Mouse (Mus musculus): Measurements from ENCODE around the gene Acvr1b.
A peak's percentile ranks its signal among the peaks of the same experiment; 100 is the strongest.

Acvr1b gene

DNA sequence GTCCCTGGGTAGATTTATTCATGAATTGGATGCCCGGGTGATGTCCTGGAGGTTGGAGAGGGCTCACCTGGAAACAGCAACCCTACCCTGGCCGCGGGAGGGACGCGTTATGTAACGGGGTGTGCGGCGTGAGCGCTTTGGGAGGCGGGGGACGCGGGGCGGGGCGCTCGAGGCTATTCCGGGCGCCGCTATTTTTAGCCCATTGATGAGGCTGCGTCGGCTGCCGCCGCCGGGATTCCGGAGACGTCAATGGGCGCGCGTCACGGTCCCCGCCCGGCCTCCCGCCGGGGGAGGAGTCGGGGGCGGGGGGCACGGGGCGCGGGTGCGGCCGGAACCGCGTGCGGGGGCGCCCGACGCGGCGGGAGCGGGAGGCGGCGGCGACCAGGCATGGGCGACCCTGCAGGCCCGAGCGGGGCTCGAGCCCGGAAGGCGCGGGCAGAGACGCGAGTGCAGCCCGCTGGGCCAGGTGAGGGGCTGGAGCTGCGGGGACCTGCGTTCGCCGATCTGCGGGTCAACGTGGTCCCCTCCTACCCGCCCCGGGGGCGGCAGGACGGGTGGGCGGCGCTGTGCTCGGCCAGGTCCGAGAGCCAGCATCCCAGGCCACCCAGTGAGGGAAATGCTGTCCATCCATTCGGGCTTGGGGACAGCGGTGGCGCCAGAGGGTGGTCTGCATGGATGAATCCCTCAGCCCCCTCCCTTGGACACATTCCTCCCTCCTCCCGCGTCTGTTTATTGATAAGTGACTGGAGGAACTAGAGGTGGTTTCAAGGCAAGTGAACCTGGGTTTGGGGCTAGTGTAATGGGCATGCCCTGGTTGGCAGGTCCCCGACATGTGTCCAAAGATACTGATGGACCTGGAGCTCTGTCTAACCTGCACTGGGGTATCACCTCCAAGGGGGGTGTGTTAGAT, 80.3 kb downstream of the Acvr1b start, which contains the start of gene Nr4a1:
TSS of gene Nr4a1 (plus strand) at position 384 of the 910 bp plus-strand sequence.
- peak; percentile 75 to 93 for DNase-seq

DNA sequence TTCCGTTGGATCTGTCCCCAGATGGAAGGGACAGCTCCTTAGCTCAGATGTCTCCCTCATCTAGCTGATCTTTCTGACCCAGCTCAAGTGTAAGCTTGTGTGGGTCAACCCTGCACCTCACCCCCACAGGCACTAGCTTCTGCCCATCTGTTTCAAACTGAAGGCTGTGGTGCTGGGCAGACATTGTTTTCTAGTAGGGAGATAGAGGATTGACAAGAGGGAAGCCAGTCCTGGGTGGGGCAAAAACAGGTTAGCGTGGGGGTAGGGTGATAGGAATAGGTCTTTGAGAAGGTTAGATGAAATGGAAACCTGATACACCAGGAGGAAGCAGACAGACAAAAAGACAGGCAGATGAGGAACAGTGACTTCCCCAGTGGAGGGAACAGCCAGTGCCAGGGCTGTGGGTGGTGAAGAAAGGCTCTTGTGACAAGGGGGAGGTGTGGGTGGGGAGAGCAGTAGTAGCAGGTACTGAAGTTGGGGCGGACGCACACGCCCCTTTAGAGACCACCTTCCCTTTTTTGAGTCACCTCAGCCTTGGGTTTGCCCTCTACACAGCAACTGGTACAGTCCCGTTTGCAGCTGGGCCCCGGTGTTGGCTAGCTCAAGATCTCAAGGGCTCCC, 82.1 kb downstream of the Acvr1b start:
- DNase-seq: peak in 1 of 2 experiments; percentile 33

DNA sequence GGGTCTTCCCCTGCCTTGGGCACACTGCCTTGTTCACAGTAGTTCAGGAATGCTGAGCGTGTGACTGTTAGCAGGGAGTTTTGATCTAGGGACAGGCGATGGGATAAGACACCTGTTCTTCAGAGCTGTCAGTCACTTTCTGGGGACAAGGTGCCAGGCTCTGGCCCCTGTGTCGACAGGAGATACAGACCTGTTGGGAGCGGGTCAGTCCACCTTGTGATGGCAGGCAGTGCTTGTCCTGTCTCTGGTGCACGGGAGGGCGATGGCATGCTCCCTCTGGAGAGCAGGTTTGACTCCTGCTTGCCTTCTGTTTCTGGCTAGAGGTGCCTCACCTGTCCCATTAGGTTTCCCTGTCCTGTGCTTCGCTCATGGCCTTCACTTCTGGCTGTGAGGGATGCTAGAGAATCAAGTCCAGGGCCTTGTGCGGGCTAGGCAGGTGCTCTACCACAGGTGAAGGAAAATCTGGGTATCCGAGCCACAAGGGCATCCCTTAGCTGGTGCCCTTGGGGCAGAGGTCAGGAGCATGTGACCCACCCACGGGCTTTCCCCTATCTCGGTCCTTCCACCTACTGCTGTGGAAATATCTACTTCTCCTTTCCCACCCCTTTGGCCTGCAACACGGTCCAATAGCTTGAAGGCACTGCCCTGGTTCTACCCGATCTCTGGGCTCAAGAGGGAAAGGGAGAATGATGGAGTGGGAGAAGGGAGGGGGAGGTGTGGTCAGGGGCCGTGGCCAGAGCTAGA, 82.8 kb downstream of the Acvr1b start:
- DNase-seq: peak in 1 of 2 experiments; percentile 28

DNA sequence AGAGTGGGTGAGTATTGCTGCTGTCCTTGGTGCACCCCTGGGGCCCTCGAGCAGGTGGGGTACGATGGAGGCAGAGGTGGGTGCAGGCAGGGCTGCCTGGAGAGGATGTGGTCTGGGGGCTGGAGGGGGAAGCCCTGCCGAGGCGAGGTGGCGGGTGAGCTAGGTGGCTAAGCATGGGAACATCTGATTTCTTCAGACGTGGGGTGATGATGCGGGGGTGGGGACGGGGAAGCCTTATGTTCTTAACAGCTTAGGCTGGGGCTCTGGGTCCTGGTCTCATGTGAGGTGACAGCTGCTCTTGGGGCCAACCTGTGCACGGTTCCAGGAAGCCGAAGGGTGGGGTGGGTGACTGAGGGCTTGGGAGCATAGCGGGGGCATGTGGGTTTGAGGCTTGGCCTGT, 84.6 kb downstream of the Acvr1b start:
- DNase-seq: no peak

DNA sequence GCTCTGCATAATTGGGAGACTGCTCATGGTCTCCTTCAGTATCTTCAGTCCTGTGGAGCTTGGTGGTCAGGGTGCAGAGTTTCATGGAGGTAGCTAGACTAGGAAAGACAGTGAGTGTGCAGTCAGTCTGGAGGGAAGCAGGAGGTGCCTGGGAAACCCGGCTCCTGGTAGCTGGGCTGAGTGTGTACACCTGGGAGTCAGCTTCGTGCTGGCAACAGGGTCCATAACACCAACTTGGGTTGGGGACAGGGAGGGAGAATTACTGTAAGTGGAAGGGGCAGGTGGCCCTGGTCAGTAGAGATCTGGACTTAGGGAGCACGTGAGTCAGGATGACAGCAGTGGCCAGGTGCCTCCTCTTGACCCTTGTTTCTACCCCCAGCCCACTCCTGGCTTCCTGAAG, 86.1 kb downstream of the Acvr1b start:
- DNase-seq: no peak

DNA sequence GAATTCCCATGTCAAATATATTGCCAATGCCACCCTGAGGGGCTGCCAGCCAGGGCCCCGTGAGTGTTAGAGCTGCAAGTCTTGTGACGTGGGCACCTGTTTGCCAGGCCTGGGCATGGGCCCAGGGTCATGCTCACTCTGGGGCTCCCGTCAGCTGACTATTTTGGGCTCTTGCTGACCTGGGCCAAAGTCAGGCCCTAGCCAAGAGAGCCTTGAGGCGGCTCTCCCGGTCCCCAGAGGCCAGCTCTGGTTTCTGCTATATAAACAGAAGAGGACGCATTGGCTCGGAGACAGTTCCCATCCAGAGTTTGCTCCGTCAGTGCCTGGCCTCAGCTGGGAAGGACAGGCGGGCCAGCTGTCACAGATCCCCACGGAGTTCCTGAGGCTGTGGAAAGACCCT, 86.5 kb downstream of the Acvr1b start:
- peak; percentile 53 to 85 for DNase-seq

DNA sequence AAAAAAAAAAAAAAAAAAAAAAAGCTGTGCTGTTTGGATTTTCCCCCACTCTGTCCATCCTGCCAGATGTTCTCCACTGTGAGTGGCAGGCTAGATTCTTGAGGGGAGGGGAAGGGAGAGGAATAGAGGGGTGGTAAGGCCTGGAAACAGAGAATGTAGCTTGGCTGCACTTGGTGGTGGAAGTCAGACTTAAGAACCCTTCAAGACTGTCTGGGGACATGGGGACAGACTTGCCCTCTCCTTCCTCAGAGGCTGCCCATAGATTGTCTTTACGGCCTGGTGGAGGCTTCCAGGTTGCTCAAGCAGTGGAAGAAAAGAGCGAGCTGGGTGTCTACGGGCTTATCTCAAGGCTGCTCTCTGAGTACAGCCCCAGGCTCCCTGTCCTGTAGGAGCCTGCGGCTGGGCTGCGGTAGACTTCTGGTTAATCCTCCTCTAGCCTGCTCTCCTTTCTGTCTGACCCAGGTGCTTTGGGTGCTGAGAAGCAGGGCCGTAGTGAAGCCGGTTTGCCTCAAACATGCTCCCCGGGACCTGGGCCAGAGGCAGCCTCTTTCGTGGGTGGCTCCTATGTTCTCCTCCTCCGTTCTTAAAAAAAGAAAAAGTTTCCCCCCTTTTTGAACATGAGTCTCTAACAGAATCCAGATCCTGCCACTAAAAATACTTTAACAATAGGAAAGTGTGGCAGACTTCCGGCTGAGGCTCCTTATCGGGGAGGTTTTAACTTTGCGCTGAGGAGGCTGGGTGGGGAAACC, 87.2 kb downstream of the Acvr1b start:
- no peak for DNase-seq

DNA sequence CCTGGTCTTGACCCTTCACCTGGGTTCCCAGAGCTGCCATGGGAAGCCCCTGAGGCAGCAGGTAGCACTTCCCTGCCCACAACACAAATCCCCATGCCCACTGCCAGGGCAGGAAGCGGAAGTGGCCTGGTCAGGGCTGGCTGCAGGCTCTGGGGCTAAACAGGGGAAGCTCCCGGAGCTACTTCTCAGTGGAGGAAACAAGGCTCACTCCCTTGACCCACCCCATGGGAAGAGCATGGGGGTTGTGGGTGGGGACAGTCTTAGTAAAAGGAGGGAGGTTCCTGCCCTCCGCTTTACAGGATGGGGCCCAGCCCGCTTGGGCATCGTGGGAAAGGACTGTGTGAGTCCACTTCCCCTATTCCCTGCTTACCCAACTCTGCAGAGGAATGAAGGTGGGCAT, 88.6 kb downstream of the Acvr1b start:
- DNase-seq: no peak
